Mouse (Mus musculus) liver, embryonic 11.5 days (tissue): ENCODE data around the gene 1700016D06Rik. TPM values are rescaled to one million over a fixed set of nuclear protein-coding genes. Genes with fewer than 3 reads are reported as not detected.
A peak's percentile ranks its signal among the peaks of the same experiment; 100 is the strongest.

Experiments used
- ATAC-seq: fragments of 200-750 bp; cut with Nextera tagmentation; replicated peaks from 2 replicates; pipeline ENCODE4 v1.8.0; 2017; ENCODE audit warnings: moderate number of reproducible peaks, mild to moderate bottlenecking, moderate TSS enrichment, moderate library complexity; ENCODE audit not compliant: low FRiP score
- DNase-seq: peaks from one replicate; pipeline ENCODE4 v3.0.0-alpha.2; 2017; ENCODE audit warnings: low spot score
- H3K27ac ChIP-seq: fragments of 300-500 bp; sonication (generic); 2 replicates; pipeline ENCODE4 v1.5.1; 2014; ENCODE audit warnings: mild to moderate bottlenecking, low read depth, low read length, control low read depth
- H3K27me3 ChIP-seq: fragments of 300-500 bp; sonication (generic); replicated peaks from 2 replicates; pipeline ENCODE4 v1.6.1; 2014; ENCODE audit warnings: low read length, mixed read lengths; ENCODE audit not compliant: control insufficient read depth, insufficient read depth
- H3K36me3 ChIP-seq: fragments of 300-500 bp; sonication (generic); 2 replicates; pipeline ENCODE4 v1.6.1; 2014; ENCODE audit warnings: mild to moderate bottlenecking, low read length, moderate library complexity, mixed read lengths; ENCODE audit not compliant: control insufficient read depth, insufficient read depth
- H3K4me1 ChIP-seq: fragments of 300-500 bp; sonication (generic); replicated peaks from 2 replicates; pipeline ENCODE4 v1.6.1; 2014; ENCODE audit warnings: low read length, mixed read lengths; ENCODE audit not compliant: control insufficient read depth, insufficient read depth
- H3K4me2 ChIP-seq: fragments of 300-500 bp; sonication (generic); 2 replicates; pipeline ENCODE4 v1.6.1; 2014; ENCODE audit warnings: mild to moderate bottlenecking, control low read depth, moderate library complexity
- H3K4me3 ChIP-seq: fragments of 300-500 bp; sonication (generic); 2 replicates; pipeline ENCODE4 v1.5.1; 2014; ENCODE audit warnings: low read depth, low read length, control low read depth
- H3K9ac ChIP-seq: fragments of 300-500 bp; sonication (generic); 2 replicates; pipeline ENCODE4 v1.6.1; 2014; ENCODE audit warnings: low read depth, low read length, control low read depth
- H3K9me3 ChIP-seq: fragments of 300-500 bp; sonication (generic); 2 replicates; pipeline ENCODE4 v1.6.1; 2016; ENCODE audit warnings: low read length, inconsistent platforms, mixed read lengths; ENCODE audit not compliant: control insufficient read depth
- WGBS: fragments of 180-500 bp; shearing (Covaris S2); extraction: QIAGEN DNeasy Blood & Tissue Kit; methylation state at CpG from one replicate; pipeline ENCODE4 v1.1.7; 2014; 5-methylcytosine and 5-hydroxymethylcytosine counted together
- polyA plus RNA-seq: library from polyadenylated mRNA; unstranded; fragments of >200 nt; fragmentation: Nextera tagmentation; extraction: Ambion mirVana; gene quantifications from 2 replicates; pipeline ENCODE4 v1.2.1, GENCODE M21; 2014

Gene 1700016D06Rik
- polyA plus RNA-seq, 1 experiment from 2014 or later: not detected

DNA sequence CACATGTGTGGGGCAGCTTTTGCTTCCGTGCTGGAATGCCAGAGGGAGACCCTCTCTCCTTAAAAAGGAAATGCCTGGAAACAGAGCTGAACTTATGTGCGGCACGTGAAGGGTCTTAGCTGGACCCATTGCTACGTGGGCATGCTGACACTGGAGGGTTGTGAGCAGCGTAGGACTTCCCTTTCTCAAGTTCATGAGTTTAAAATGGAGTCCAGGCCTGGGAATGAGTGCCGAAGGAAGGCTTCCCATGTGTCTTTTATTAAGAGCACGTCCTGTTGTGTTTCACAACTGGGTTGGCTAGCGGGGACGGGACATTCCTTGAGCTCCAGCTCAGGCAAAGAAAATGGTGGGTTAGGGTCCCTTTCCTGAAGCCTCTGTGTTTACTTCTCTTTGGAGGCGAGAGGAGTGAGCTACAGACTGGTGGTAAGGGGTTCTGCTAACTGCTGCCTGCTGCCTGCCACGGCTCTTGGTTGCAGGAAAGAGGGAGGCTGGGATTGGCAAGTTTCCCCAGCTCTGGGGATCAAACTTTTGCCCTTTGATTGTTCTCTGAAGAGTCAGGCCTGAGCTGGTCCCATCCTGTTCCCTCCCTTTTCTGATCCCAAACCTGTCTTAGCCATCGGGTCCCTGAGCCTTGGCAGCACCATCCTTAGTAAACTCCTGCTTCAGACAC lies 29.5 kb upstream of the 1700016D06Rik start:
- Histone ChIP-seq H3K4me3 (no peak overlapping the region), H3K27ac (no peak overlapping the region), H3K36me3 (no peaks in the 10 kb centered on the region), H3K9me3 (no peaks in the 10 kb centered on the region), H3K4me1 (no peaks in the 10 kb centered on the region), H3K4me2 (no peak overlapping the region), H3K9ac (no peak overlapping the region), H3K27me3 (peaks cover 60% of the 10 kb centered on the region)
- WGBS: 65% methylated on average over 12 of the region's 12 CpGs
- DNase-seq (no peak), ATAC-seq (no peak)

DNA sequence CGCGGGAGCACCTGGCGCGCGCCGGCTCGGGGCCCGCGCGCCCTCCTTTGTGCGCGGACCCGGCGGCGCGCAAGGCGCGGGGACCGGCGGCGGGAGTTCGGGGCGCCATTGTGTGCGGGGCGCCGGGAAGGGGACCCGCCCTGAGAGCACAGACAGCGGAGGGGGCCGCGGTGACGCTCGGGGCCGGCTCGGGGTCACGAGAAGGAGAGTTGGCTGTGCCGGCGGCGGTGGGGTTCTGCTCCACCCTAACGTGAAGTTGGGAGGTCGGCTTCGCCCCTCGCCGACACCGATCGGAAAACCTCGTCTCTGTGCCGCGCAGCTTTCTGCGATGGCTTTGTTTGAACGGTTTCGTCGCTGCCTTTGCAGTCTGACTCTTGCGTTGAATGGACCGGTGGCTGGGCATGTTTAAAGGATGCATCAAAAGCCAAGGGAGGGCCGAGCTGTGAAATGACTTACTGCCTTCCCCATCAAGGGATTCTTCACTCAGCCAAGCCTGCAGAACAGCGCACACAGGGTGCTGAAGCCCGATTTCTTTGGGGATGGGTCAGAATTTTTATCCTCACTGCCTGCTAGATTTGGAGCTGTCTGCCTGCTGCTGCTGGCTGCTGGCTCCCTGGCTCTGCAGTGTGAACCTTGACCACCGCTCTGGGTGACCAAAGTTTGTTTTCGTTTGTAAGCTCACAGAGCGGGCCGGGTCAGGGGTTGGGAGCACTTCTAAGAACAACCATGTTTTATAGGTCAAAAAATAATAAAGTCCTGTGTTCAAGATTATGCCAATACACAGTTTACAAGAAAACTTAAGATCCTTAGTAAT lies 27.8 kb upstream of the 1700016D06Rik start:
- peak; percentile 53 for DNase-seq
- H3K27ac ChIP-seq: peak overlapping the region; percentile 71

DNA sequence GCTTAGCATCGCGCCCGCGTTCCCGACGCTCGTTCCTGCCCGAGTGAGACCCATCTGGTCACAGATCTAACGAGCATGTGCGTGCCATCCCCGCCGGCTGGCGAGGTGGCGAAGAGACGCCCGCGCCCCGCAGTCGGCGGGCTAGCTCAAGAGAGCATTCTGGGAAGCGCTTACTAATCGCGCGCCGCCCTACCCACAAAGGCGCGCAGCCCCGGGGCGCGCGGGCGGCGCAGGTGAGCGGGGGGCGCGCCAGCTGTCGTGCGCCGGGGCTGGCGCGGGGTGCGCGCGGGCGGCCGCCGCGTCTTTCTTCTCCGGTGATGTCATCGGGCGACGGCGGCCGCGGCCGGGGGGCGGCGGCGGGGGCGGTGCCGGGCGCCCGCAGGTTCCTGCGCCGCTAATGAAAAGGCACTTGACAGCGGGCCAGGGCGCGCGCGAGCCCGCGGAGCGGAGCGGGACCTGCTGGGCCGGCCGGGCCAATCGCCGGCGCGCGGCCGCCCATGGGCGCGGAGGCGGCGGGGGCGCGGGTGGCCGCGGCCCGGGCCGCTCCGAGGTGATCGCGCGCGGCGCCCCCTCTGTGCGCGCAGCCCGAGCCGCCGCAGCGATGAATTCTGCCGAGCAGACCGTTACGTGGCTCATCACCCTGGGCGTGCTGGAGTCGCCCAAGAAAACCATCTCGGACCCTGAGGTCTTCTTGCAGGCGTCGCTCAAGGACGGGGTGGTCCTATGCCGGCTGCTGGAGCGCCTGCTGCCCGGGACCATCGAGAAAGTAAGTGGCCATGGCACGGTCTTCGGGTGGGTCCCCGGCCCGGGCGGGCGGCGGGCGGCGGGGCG lies 27.0 kb upstream of the 1700016D06Rik start, which contains the start of gene Arhgef7:
Arhgef7 (plus strand) TSS at position 71 of the 831 bp plus-strand sequence.
- H3K4me3 ChIP-seq: peak within 1 kb of the TSS; percentile 62
- peak; percentile 49; the same call in 1 of the 2 replicates for ATAC-seq
- peak within 1 kb of the TSS; percentile 74 for H3K4me2 ChIP-seq
- H3K36me3 ChIP-seq: no peaks in the 10 kb centered on the region
- peak; percentile 57 for DNase-seq
- WGBS: under 1% methylated on average over 119 of the region's 127 CpGs
- H3K27me3 ChIP-seq: peaks cover 69% of the 10 kb centered on the region
- peak within 1 kb of the TSS; percentile 55 for H3K9ac ChIP-seq
- no peaks in the 10 kb centered on the region for H3K4me1 ChIP-seq
- H3K27ac ChIP-seq: peak within 1 kb of the TSS; percentile 71
- H3K9me3 ChIP-seq: no peaks in the 10 kb centered on the region

More for the DNA sequence above, 27.8 kb upstream of the 1700016D06Rik start:
- peaks cover 69% of the 10 kb centered on the region for H3K27me3 ChIP-seq
- ATAC-seq: no peak
- peak overlapping the region; percentile 55 for H3K9ac ChIP-seq
- WGBS: 2% methylated on average over 58 of the region's 61 CpGs
- no peaks in the 10 kb centered on the region for H3K9me3 ChIP-seq
- peak overlapping the region; percentile 74 for H3K4me2 ChIP-seq
- no peaks in the 10 kb centered on the region for H3K4me1 ChIP-seq
- peak overlapping the region; percentile 62 for H3K4me3 ChIP-seq
- H3K36me3 ChIP-seq: no peaks in the 10 kb centered on the region

DNA sequence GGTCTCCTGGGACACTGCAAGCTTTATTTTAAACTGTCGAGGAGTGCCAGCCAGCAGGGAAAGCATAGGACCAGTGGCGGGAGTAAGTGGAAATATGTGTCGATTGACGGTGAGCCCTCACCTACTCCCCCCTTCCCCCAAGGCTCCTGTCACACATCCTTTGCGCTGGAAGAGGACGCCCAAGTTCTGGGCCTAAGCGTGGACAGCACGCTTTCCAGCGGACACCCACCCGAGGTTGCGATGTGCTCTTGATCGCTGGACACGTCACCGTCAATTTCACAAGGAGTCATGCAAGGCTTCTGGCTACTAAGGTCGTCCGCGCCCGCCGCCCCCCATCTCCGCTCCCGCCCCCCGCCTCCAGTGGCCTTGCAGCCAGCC lies 26.4 kb upstream of the 1700016D06Rik start:
- no peak for DNase-seq
- Histone ChIP-seq H3K4me1 (no peaks in the 10 kb centered on the region), H3K9ac (peak overlapping the region; percentile 37), H3K27ac (no peak overlapping the region), H3K4me3 (peak overlapping the region; percentile 62), H3K9me3 (no peaks in the 10 kb centered on the region), H3K27me3 (peaks cover 69% of the 10 kb centered on the region), H3K36me3 (no peaks in the 10 kb centered on the region), H3K4me2 (peak overlapping the region; percentile 74)
- 3% methylated on average over 22 of the region's 22 CpGs for WGBS
- no peak for ATAC-seq

DNA sequence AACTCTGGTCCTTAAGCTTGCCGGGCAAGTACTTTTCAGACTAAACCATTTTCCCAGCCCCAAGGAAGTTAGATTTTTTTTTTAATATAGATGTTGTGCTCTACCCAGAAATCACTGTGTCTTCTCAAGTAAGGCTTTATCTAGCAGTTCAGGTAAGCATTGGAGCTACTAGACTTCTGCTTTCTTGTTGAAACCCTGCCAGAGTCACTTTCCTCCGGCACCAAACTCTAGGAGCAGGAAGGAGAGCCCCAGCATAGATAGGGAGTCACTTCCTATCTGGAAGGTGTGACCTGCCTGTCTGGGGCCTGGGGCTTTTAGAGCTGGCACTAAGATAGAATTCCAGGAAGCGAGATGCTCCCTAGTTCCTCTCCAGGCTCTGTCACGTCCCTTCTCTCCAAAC lies 16.3 kb upstream of the 1700016D06Rik start:
- Histone ChIP-seq H3K4me2 (no peak overlapping the region), H3K4me3 (no peak overlapping the region), H3K4me1 (no peaks in the 10 kb centered on the region), H3K9ac (no peak overlapping the region), H3K9me3 (no peaks in the 10 kb centered on the region), H3K27me3 (no peaks in the 10 kb centered on the region; the same call in 1 of the 2 replicates), H3K36me3 (no peaks in the 10 kb centered on the region), H3K27ac (no peak overlapping the region)
- DNase-seq: no peak
- 46% methylated on average over 4 of the region's 4 CpGs for WGBS
- no peak for ATAC-seq

DNA sequence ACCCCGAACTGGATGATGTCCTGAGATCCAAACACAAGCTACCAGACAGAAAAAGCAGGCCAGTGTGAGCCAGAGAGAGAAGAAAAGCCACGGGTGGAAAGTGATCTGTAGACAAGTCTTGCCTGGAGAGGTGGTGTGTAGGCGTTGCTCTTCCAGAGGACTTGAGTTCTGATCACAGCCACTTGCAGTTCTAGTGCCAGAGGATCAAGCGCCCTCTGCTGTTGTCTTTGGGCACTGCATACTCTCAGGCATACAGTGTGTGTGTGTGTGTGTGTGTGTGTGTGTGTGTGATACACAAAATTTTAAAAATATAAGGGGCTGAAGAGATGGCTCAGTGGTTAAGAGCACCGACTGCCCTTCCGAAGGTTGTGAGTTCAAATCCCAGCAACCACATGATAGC lies 11.4 kb upstream of the 1700016D06Rik start:
- H3K36me3 ChIP-seq: no peaks in the 10 kb centered on the region
- ATAC-seq (no peak), DNase-seq (no peak)
- WGBS: 72% methylated on average over 6 of the region's 6 CpGs
- H3K9ac ChIP-seq: no peak overlapping the region
- no peaks in the 10 kb centered on the region for H3K4me1 ChIP-seq
- no peaks in the 10 kb centered on the region for H3K27me3 ChIP-seq
- H3K27ac ChIP-seq: no peak overlapping the region
- H3K4me3 ChIP-seq: no peak overlapping the region
- H3K9me3 ChIP-seq: no peaks in the 10 kb centered on the region
- no peak overlapping the region for H3K4me2 ChIP-seq

DNA sequence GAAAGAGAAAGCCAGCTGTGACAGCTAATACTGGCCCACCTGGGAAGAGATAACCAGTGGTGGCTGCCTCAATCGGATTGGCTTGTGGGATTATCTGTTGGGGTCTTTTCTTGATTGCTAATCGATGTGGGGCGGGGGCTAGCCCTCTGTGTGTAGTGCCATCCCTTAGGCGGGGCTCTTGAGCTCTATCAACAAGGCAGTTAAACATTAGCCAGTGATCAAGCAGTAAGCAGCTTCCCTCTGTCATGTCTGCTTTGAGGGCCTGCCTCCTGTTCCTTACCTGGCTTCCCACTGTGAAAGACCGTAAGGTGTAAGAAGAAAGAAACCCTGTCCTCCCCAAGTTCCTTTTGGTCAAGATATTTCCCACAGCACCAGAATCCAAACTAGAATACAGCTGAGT lies 9.6 kb upstream of the 1700016D06Rik start:
- H3K27me3 ChIP-seq: no peaks in the 10 kb centered on the region
- 0 out of 2 replicates have a peak overlapping the region, but pooled peaks have one; percentile 4 for H3K4me2 ChIP-seq
- no peaks in the 10 kb centered on the region for H3K9me3 ChIP-seq
- peak; percentile 64; the same call in 1 of the 2 replicates for ATAC-seq
- no peaks in the 10 kb centered on the region for H3K36me3 ChIP-seq
- no peak overlapping the region for H3K9ac ChIP-seq
- WGBS: 39% methylated on average over 5 of the region's 5 CpGs
- H3K4me1 ChIP-seq: no peaks in the 10 kb centered on the region
- no peak overlapping the region for H3K4me3 ChIP-seq
- no peak for DNase-seq
- H3K27ac ChIP-seq: 0 out of 2 replicates have a peak overlapping the region, but pooled peaks have one; percentile 32

DNA sequence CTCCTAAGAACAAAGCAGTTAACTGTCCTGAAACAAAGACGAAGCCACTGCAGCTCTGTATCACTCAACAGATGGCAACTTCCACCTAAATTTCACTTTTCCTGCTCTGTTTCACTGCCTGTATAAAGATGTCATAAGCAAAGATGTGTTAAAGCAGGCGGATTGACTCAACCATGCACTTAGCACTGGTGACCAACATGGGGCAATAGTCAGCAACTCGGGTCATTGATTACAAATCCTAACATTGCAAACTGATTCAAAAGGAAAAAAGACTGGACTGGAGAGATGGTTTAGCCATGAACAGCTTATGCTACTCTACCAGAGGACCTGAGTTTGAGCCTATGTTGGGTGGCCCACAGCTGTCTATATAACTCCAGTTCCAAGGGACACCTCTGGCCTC lies 8.7 kb upstream of the 1700016D06Rik start:
- H3K4me2 ChIP-seq: no peak overlapping the region
- no peaks in the 10 kb centered on the region for H3K9me3 ChIP-seq
- no peaks in the 10 kb centered on the region for H3K4me1 ChIP-seq
- H3K4me3 ChIP-seq: no peak overlapping the region
- no peaks in the 10 kb centered on the region for H3K36me3 ChIP-seq
- ATAC-seq (no peak), DNase-seq (no peak)
- H3K27me3 ChIP-seq: no peaks in the 10 kb centered on the region
- WGBS: 66% methylated on average over 3 of the region's 3 CpGs
- no peak overlapping the region for H3K9ac ChIP-seq
- no peak overlapping the region for H3K27ac ChIP-seq
